Mouse (Mus musculus): ENCODE data around the gene Frmd6. TPM values are rescaled to one million over a fixed set of nuclear protein-coding genes. Genes with fewer than 3 reads are reported as not detected.

The Frmd6 gene
- polyA plus RNA-seq, 1 experiment from 2014 or later, result 15.6 TPM

GRCm38 (mm10) chr12:70812176-70812575, 13.1 kb upstream of the Frmd6 start:
- no peaks in the 10 kb centered on the region for H3K36me3 ChIP-seq (replicated peaks)
- H3K4me2 ChIP-seq, result no peak overlapping the region
- no peaks in the 10 kb centered on the region for H3K27me3 ChIP-seq
- WGBS, result 76% methylated on average over 6 of the region's 6 CpGs
- H3K9me3 ChIP-seq, result no peaks in the 10 kb centered on the region
- ATAC-seq (ENCODE audit: low FRiP score), result no peak
- peaks cover 3% of the 10 kb centered on the region; the same call in 1 of the 2 replicates for H3K4me1 ChIP-seq
- no peak overlapping the region for H3K27ac ChIP-seq
- H3K4me3 ChIP-seq (replicated peaks), result no peak overlapping the region
- no peak overlapping the region for H3K9ac ChIP-seq

GRCm38 (mm10) chr12:70812822-70813465, 12.4 kb upstream of the Frmd6 start:
- H3K27ac ChIP-seq, result no peak overlapping the region
- ATAC-seq (ENCODE audit: low FRiP score), result no peak
- 20% methylated on average over 3 of the region's 3 CpGs for WGBS

GRCm38 (mm10) chr12:70816731-70817130, 8.6 kb upstream of the Frmd6 start:
- H3K27ac ChIP-seq, result no peak overlapping the region
- no peaks in the 10 kb centered on the region for H3K36me3 ChIP-seq (replicated peaks)
- no peaks in the 10 kb centered on the region for H3K27me3 ChIP-seq
- no peak overlapping the region for H3K4me3 ChIP-seq (replicated peaks)
- no peak overlapping the region for H3K4me2 ChIP-seq
- WGBS, result 91% methylated on average over 2 of the region's 2 CpGs
- no peak for ATAC-seq (ENCODE audit: low FRiP score)
- no peaks in the 10 kb centered on the region for H3K9me3 ChIP-seq
- H3K9ac ChIP-seq, result no peak overlapping the region
- H3K4me1 ChIP-seq, result peaks cover 3% of the 10 kb centered on the region; the same call in 1 of the 2 replicates

More at GRCm38 (mm10) chr12:70812822-70813465, 12.4 kb upstream of the Frmd6 start:
- Histone ChIP-seq H3K9me3 (no peaks in the 10 kb centered on the region), H3K9ac (no peak overlapping the region), H3K36me3 (replicated peaks) (no peaks in the 10 kb centered on the region), H3K4me3 (replicated peaks) (no peak overlapping the region), H3K27me3 (no peaks in the 10 kb centered on the region), H3K4me1 (peaks cover 3% of the 10 kb centered on the region; the same call in 1 of the 2 replicates), H3K4me2 (no peak overlapping the region)

DNA sequence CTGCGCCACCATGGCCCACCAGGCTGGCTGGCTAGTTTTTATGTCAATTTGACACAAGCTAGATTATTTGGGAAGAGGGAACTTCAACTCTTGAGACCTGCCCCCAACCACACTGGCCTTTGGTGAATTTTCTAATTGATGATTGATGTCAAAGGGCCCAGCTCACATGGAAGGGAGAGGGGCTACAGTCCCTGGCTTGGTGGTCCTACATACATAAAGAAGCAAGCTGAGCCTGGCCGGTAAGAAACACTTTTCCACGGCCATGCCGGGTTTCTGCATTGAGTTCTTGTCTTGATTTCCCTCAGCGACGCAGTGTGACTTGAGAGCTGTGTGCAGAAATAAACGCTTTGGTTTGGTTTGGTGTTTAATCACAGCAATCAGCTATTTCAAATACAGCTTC, 1.3 kb upstream of the Frmd6 start:
- Histone ChIP-seq H3K4me1 (peaks cover 25% of the 10 kb centered on the region), H3K27ac (no peak overlapping the region), H3K4me3 (replicated peaks) (peak overlapping the region; percentile 65), H3K4me2 (peak overlapping the region; percentile 68), H3K36me3 (replicated peaks) (no peaks in the 10 kb centered on the region), H3K27me3 (0 out of 2 replicates have a peak, but pooled peaks cover 4% of the 10 kb centered on the region), H3K9me3 (no peaks in the 10 kb centered on the region), H3K9ac (no peak overlapping the region; the same call in 1 of the 2 replicates)
- no peak for ATAC-seq (ENCODE audit: low FRiP score)
- 53% methylated on average over 7 of the region's 7 CpGs for WGBS

- H3K9ac ChIP-seq, result peak overlapping the region; percentile 77
- H3K4me1 ChIP-seq, result peaks cover 28% of the 10 kb centered on the region
- H3K9me3 ChIP-seq, result no peaks in the 10 kb centered on the region
- ATAC-seq (ENCODE audit: low FRiP score), result peak; percentile 62
- no peaks in the 10 kb centered on the region for H3K36me3 ChIP-seq (replicated peaks)
- H3K27me3 ChIP-seq, result 0 out of 2 replicates have a peak, but pooled peaks cover 4% of the 10 kb centered on the region
- under 1% methylated on average over 55 of the region's 55 CpGs for WGBS
- H3K4me2 ChIP-seq, result peak overlapping the region; percentile 68
- H3K4me3 ChIP-seq (replicated peaks), result peak overlapping the region; percentile 65
- H3K27ac ChIP-seq, result peak overlapping the region; percentile 94
Observed at GRCm38 (mm10) chr12:70825651-70826317, 470 bp downstream of the Frmd6 start.

- Histone ChIP-seq H3K27ac (peak overlapping the region; percentile 94), H3K4me2 (peak overlapping the region; percentile 68), H3K27me3 (0 out of 2 replicates have a peak, but pooled peaks cover 4% of the 10 kb centered on the region), H3K9me3 (no peaks in the 10 kb centered on the region), H3K36me3 (replicated peaks) (no peaks in the 10 kb centered on the region), H3K4me3 (replicated peaks) (peak overlapping the region; percentile 65), H3K4me1 (peaks cover 28% of the 10 kb centered on the region), H3K9ac (peak overlapping the region; percentile 77)
- 1% methylated on average over 19 of the region's 19 CpGs for WGBS
- ATAC-seq (ENCODE audit: low FRiP score), result no peak
Observed at GRCm38 (mm10) chr12:70826318-70827072, 1.2 kb downstream of the Frmd6 start.

DNA sequence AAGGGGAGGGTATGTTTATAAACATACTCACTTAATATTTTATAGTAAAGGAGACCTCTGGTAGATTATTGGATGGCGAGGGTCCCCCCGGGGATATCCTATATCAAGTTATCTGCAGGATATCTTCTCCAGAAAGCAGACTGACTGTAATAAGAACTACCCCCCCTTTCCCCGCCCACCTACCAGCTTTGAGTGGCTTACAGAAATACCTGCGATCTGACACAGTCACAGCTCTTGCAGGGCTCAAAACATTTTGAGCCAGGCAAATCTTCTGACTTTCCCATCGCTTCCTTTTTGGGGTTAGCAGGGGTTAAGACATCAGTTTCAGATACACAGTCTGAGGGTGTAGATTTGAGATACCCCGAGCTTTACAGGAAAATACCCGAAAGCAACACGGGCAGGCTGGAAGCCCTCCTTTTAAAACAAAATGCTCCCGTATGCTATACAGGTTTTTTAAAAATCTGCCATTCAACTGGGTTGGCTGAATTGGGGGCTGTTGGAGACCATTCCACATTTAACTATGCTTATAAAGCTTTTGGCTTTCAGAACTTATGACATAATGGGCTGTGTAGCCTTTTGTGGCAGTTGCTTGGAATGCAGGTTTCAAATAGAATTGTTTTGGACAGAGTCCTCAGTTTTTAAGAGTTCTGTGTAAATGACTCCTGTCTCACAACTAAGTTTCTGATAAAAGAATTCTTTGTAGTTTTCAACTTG, 2.0 kb downstream of the Frmd6 start:
- Histone ChIP-seq H3K9ac (no peak overlapping the region), H3K9me3 (no peaks in the 10 kb centered on the region), H3K4me1 (peaks cover 28% of the 10 kb centered on the region), H3K27ac (no peak overlapping the region), H3K36me3 (replicated peaks) (no peaks in the 10 kb centered on the region), H3K4me2 (peak overlapping the region; percentile 68), H3K4me3 (replicated peaks) (peak overlapping the region; percentile 65), H3K27me3 (0 out of 2 replicates have a peak, but pooled peaks cover 4% of the 10 kb centered on the region)
- WGBS, result 19% methylated on average over 9 of the region's 9 CpGs
- no peak for ATAC-seq (ENCODE audit: low FRiP score)

- whole genome bisulfite sequencing, result 57% methylated on average over 4 of the region's 4 CpGs
- no peak overlapping the region for H3K4me2 ChIP-seq
- H3K9me3 ChIP-seq, result no peaks in the 10 kb centered on the region
- no peak overlapping the region for H3K4me3 ChIP-seq (replicated peaks)
- H3K27ac ChIP-seq, result no peak overlapping the region
- ATAC-seq (ENCODE audit: low FRiP score), result no peak
- no peaks in the 10 kb centered on the region for H3K36me3 ChIP-seq (replicated peaks)
- H3K27me3 ChIP-seq, result 0 out of 2 replicates have a peak, but pooled peaks cover 4% of the 10 kb centered on the region
- H3K4me1 ChIP-seq, result peaks cover 28% of the 10 kb centered on the region
- H3K9ac ChIP-seq, result no peak overlapping the region
Observed at GRCm38 (mm10) chr12:70827901-70828271, 2.6 kb downstream of the Frmd6 start.

DNA sequence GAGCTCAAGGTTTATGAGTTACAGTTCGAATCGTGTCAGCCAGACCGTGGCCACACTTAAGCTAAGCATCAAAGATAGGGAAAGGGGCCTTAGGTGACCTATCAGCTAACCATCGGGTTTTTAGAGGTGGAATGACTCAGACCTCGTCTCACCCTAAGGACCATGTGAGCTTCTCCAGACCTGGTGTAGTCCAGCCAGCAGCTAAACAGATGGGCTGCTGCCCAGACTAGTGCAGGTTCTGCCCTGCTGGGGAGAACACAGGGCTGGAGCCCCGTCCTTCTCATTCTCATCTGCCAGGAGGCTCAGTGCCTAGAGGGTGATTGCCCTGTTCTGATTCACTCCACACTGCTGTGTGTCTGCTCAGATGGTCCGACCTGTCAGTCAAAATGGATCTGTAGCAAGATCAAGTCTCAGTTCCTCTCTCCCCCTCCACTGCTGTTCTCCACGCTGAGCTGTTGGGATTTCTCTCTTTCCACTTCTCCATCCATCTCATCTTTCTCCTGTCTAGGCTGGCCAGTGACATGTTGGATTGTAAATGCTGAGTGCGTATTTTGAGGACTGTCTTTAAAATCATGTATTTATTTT, 5.8 kb downstream of the Frmd6 start:
- Histone ChIP-seq H3K9ac (no peak overlapping the region), H3K4me3 (replicated peaks) (no peak overlapping the region), H3K27me3 (no peaks in the 10 kb centered on the region), H3K4me2 (no peak overlapping the region), H3K36me3 (replicated peaks) (no peaks in the 10 kb centered on the region), H3K27ac (no peak overlapping the region), H3K4me1 (peaks cover 19% of the 10 kb centered on the region), H3K9me3 (no peaks in the 10 kb centered on the region)
- ATAC-seq (ENCODE audit: low FRiP score), result no peak
- 86% methylated on average over 9 of the region's 9 CpGs for WGBS

GRCm38 (mm10) chr12:70832216-70832998, 7.1 kb downstream of the Frmd6 start:
- Histone ChIP-seq H3K4me1 (peaks cover 6% of the 10 kb centered on the region), H3K4me3 (replicated peaks) (no peak overlapping the region), H3K36me3 (replicated peaks) (no peaks in the 10 kb centered on the region), H3K27ac (no peak overlapping the region), H3K27me3 (no peaks in the 10 kb centered on the region), H3K9me3 (no peaks in the 10 kb centered on the region), H3K9ac (no peak overlapping the region), H3K4me2 (no peak overlapping the region)
- ATAC-seq (ENCODE audit: low FRiP score), result no peak
- 86% methylated on average over 4 of the region's 4 CpGs for WGBS

DNA sequence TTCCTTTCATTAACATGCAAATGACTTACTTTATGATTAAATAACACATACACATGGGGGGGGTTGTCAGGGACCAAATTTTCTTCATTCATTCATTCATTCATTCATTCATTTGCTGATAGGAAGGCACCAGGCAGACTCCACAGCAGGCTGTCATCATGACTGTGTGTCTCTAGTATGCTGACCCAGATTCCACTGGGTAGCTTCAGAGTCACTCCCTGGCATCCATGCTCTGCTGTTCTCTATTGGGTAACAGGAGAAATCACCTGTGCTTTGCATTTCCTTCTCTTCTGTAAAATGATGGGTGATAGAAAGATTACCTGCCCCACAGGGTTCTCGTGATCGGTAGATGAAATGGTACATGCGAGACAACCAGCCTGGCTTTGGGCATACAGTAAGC, 7.7 kb downstream of the Frmd6 start:
- Histone ChIP-seq H3K36me3 (replicated peaks) (no peaks in the 10 kb centered on the region), H3K4me1 (0 out of 2 replicates have a peak, but pooled peaks cover 4% of the 10 kb centered on the region), H3K9me3 (no peaks in the 10 kb centered on the region), H3K4me2 (no peak overlapping the region), H3K27me3 (no peaks in the 10 kb centered on the region), H3K27ac (no peak overlapping the region), H3K4me3 (replicated peaks) (no peak overlapping the region), H3K9ac (no peak overlapping the region)
- WGBS, result 92% methylated on average over 3 of the region's 3 CpGs
- no peak for ATAC-seq (ENCODE audit: low FRiP score)

Data from forebrain, embryonic 12.5 days (tissue).